Mouse (Mus musculus) myocyte (in vitro differentiated cells): ENCODE measurements at regions not wholly inside any gene's neighbourhood (a gene's known extent, or its start where the extent isn't known, plus 50 kb on each side); places are given as distances from the start of the nearest gene placed in this dataset.

ENCODE experiments used
- H3K27me3 ChIP-seq: one replicate; pipeline ENCODE4 v1.6.1; 2011; ENCODE audit not compliant: control insufficient read depth, insufficient read depth, insufficient read length
- H3K36me3 ChIP-seq: one replicate; pipeline ENCODE4 v1.6.1; 2011; ENCODE audit not compliant: control insufficient read depth, insufficient read depth
- H3K4me2 ChIP-seq: one replicate; pipeline ENCODE4 v1.6.1; 2011; ENCODE audit warnings: low read depth, control low read depth
- H3K4me3 ChIP-seq: one replicate; pipeline ENCODE4 v1.5.1; 2011; ENCODE audit warnings: mild to moderate bottlenecking, control low read depth, moderate library complexity
- H3K79me2 ChIP-seq: one replicate; pipeline ENCODE4 v1.6.1; 2011; ENCODE audit not compliant: control insufficient read depth, insufficient read depth
- H3ac ChIP-seq: one replicate; pipeline ENCODE4 v1.6.1; 2011; ENCODE audit not compliant: control insufficient read depth, insufficient read length
- CEBPB ChIP-seq: IDR thresholded peaks from 2 replicates; pipeline ENCODE4 v1.6.1; 2011; ENCODE audit warnings: mild to moderate bottlenecking, moderate library complexity; ENCODE audit not compliant: poor library complexity, insufficient read depth, severe bottlenecking
- E2F4 ChIP-seq: IDR thresholded peaks from one replicate; pipeline ENCODE4 v1.6.1; 2011; ENCODE audit warnings: mild to moderate bottlenecking, control low read depth, moderate library complexity; ENCODE audit not compliant: insufficient read depth
- MAX ChIP-seq: IDR thresholded peaks from one replicate; pipeline ENCODE4 v1.6.1; 2011; ENCODE audit warnings: low read depth, mild to moderate bottlenecking, control low read depth
- MYOD1 ChIP-seq, 3 experiments: IDR thresholded peaks; one replicate each; pipeline ENCODE4 v1.6.1; 2011; ENCODE audit warnings: control low read depth in 2 of 3, low read depth in 2 of 3, mild to moderate bottlenecking in 2 of 3, moderate library complexity in 1 of 3; ENCODE audit not compliant: insufficient read length in 2 of 3, control insufficient read depth in 1 of 3
- MYOG ChIP-seq, 3 experiments: IDR thresholded peaks; one replicate each; pipeline ENCODE4 v1.6.1; 2011; ENCODE audit warnings: control low read depth in 2 of 3, low read depth in 2 of 3, mild to moderate bottlenecking in 2 of 3; ENCODE audit not compliant: insufficient read length in 2 of 3, control insufficient read depth in 1 of 3, insufficient read depth in 1 of 3
- POLR2A ChIP-seq: IDR thresholded peaks from one replicate; pipeline ENCODE4 v1.6.1; 2011; ENCODE audit warnings: low read depth, mild to moderate bottlenecking, control low read depth, moderate library complexity; ENCODE audit not compliant: insufficient read length
- POLR2AphosphoS2 ChIP-seq: IDR thresholded peaks from one replicate; pipeline ENCODE4 v1.6.1; 2011; ENCODE audit warnings: low read depth, control low read depth; ENCODE audit not compliant: insufficient read length
- REST ChIP-seq: IDR thresholded peaks from one replicate; pipeline ENCODE4 v1.6.1; 2011; ENCODE audit warnings: mild to moderate bottlenecking, control low read depth, moderate library complexity; ENCODE audit not compliant: insufficient read depth, insufficient read length
- SRF ChIP-seq: IDR thresholded peaks from one replicate; pipeline ENCODE4 v1.6.1; 2011; ENCODE audit warnings: low read depth; ENCODE audit not compliant: control insufficient read depth, insufficient read length
- TCF12 ChIP-seq: IDR thresholded peaks from one replicate; pipeline ENCODE4 v1.6.1; 2011; ENCODE audit warnings: mild to moderate bottlenecking, control low read depth; ENCODE audit not compliant: poor library complexity, insufficient read depth, severe bottlenecking
- TCF3 ChIP-seq: IDR thresholded peaks from one replicate; pipeline ENCODE4 v1.6.1; 2011; ENCODE audit warnings: low read depth, control low read depth; ENCODE audit not compliant: insufficient read length
- USF1 ChIP-seq: IDR thresholded peaks from one replicate; pipeline ENCODE4 v1.6.1; 2011; ENCODE audit warnings: low read depth, mild to moderate bottlenecking, control low read depth, moderate library complexity

- no peaks in the 10 kb centered on the region for H3K27me3 ChIP-seq
- H3K4me3 ChIP-seq: no peak overlapping the region
- H3K4me2 ChIP-seq: no peak overlapping the region
- no peaks in the 10 kb centered on the region for H3K36me3 ChIP-seq
- TF ChIP-seq USF1 (no peak), REST (no peak), TCF12 (no peak), POLR2AphosphoS2 (no peak)
- H3K79me2 ChIP-seq: no peaks in the 10 kb centered on the region
- no peak overlapping the region for H3ac ChIP-seq
These were observed 130.0 kb upstream of the Nampt start for GRCm38 (mm10) chr12:32689361-32689760.

- no peaks in the 10 kb centered on the region for H3K79me2 ChIP-seq
- no peak for TF ChIP-seq POLR2A
- no peak overlapping the region for H3K4me3 ChIP-seq
- H3K27me3 ChIP-seq: no peaks in the 10 kb centered on the region
- no peak overlapping the region for H3K4me2 ChIP-seq
- no peak overlapping the region for H3ac ChIP-seq
- H3K36me3 ChIP-seq: no peaks in the 10 kb centered on the region
These were observed 129.2 kb upstream of the Nampt start for GRCm38 (mm10) chr12:32690096-32690495.

DNA sequence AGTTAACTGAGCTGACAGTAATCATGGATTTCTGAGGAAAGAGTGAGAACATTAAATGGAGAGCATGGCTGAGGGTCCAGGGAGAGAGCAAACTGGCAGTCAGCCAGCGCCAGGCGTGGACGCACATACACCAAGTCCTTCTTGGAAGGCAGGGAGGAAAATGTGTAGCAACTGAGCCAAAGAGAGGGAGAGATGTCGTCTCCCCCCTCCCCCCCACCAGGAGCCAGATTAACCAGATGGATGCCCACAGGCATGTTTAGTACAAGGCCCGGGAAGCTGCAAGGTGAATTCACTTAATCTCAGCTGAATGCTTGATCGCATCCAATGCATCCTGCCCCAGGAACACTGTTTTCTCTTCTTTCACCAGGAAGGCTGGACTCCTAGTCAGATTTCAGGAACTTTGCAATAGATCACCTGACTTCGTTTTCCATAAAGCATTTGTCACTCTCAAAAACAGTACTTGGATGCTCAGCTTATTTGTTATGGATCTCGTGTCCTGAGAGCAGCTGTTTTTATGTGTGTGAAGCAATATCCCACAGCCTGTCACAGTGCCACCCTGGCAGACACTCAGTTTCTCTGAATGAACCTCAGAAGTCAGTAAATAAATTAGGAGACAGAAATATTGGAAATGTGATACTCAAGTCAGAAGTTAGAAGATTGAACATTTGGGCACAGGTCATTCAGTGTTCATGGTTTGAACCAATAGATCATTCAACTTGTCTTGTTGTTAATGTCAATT lies 127.1 kb upstream of the Nampt start:
- Histone ChIP-seq H3K4me2 (no peak overlapping the region), H3K79me2 (no peaks in the 10 kb centered on the region), H3K27me3 (no peaks in the 10 kb centered on the region), H3ac (no peak overlapping the region), H3K4me3 (no peak overlapping the region), H3K36me3 (no peaks in the 10 kb centered on the region)
- TF ChIP-seq POLR2A: no peak
- no peak for TF ChIP-seq POLR2AphosphoS2
- TF ChIP-seq MYOD1 (IDR thresholded peaks at IDR 0.05; ENCODE audit: control insufficient read depth in 1 of 3, insufficient read length in 2 of 3, low read depth in 2 of 3): no peak
- no peak for TF ChIP-seq REST
- TF ChIP-seq E2F4: no peak
- TF ChIP-seq TCF12: no peak
- TF ChIP-seq SRF: no peak
- no peak for TF ChIP-seq MYOG (IDR thresholded peaks at IDR 0.05; ENCODE audit: control insufficient read depth in 1 of 3, insufficient read depth in 1 of 3, insufficient read length in 2 of 3, low read depth in 2 of 3)
- TF ChIP-seq TCF3: no peak
- TF ChIP-seq CEBPB: no peak

GRCm38 (mm10) chr12:32692962-32693361 lies 126.4 kb upstream of the Nampt start:
- H3K79me2 ChIP-seq: no peaks in the 10 kb centered on the region
- TF ChIP-seq POLR2AphosphoS2: no peak
- no peak for TF ChIP-seq CEBPB
- TF ChIP-seq REST: no peak
- no peak for TF ChIP-seq POLR2A
- no peak for TF ChIP-seq MYOD1 (IDR thresholded peaks at IDR 0.05; ENCODE audit: control insufficient read depth in 1 of 3, insufficient read length in 2 of 3, low read depth in 2 of 3)
- no peaks in the 10 kb centered on the region for H3K27me3 ChIP-seq
- H3ac ChIP-seq: no peak overlapping the region
- H3K4me2 ChIP-seq: no peak overlapping the region
- no peaks in the 10 kb centered on the region for H3K36me3 ChIP-seq
- no peak overlapping the region for H3K4me3 ChIP-seq

- Histone ChIP-seq H3K4me2 (no peak overlapping the region), H3ac (no peak overlapping the region), H3K27me3 (no peaks in the 10 kb centered on the region), H3K4me3 (no peak overlapping the region), H3K79me2 (no peaks in the 10 kb centered on the region), H3K36me3 (no peaks in the 10 kb centered on the region)
- no peak for TF ChIP-seq CEBPB
- TF ChIP-seq MYOG (IDR thresholded peaks at IDR 0.05; ENCODE audit: control insufficient read depth in 1 of 3, insufficient read depth in 1 of 3, insufficient read length in 2 of 3, low read depth in 2 of 3): no peak
- TF ChIP-seq TCF3: no peak
- no peak for TF ChIP-seq POLR2AphosphoS2
- no peak for TF ChIP-seq TCF12
- no peak for TF ChIP-seq USF1
- no peak for TF ChIP-seq MAX
- TF ChIP-seq REST: no peak
- no peak for TF ChIP-seq MYOD1 (IDR thresholded peaks at IDR 0.05; ENCODE audit: control insufficient read depth in 1 of 3, insufficient read length in 2 of 3, low read depth in 2 of 3)
- no peak for TF ChIP-seq POLR2A
- TF ChIP-seq SRF: no peak
These were observed 125.7 kb upstream of the Nampt start for GRCm38 (mm10) chr12:32693678-32694077.
